Mouse (Mus musculus): ENCODE results near the gene Commd1. TPM values are rescaled to one million over a fixed set of nuclear protein-coding genes. Genes with fewer than 3 reads are reported as not detected.

Commd1 gene
- polyA plus RNA-seq, 1 experiment from 2014 or later, result 282 TPM

- ATAC-seq (ENCODE audit: low FRiP score) (no peak), DNase-seq (ENCODE audit: low spot score) (no peak)
- Histone ChIP-seq H3K4me2 (replicated peaks) (no peak overlapping the region), H3K4me1 (replicated peaks; ENCODE audit: control insufficient read depth, insufficient read depth, low read length) (peaks cover 17% of the 10 kb centered on the region), H3K27ac (no peak overlapping the region), H3K9me3 (ENCODE audit: control insufficient read depth, low read length) (no peaks in the 10 kb centered on the region), H3K9ac (no peak overlapping the region), H3K4me3 (replicated peaks; ENCODE audit: low read length) (no peak overlapping the region), H3K36me3 (replicated peaks; ENCODE audit: control insufficient read depth, insufficient read depth) (peaks cover 58% of the 10 kb centered on the region), H3K27me3 (ENCODE audit: control insufficient read depth, insufficient read depth, low read length) (no peaks in the 10 kb centered on the region)
- 95% methylated on average over 2 of the region's 2 CpGs for WGBS
Measured at GRCm38 (mm10) chr11:22994271-22994670, 12.1 kb upstream of the Commd1 start.

- H3K27ac ChIP-seq, result peak overlapping the region; percentile 96; the same call in 1 of the 2 replicates
- peak overlapping the region; percentile 90 for H3K9ac ChIP-seq
- ATAC-seq (ENCODE audit: low FRiP score) (no peak), DNase-seq (ENCODE audit: low spot score) (no peak)
- H3K36me3 ChIP-seq (replicated peaks; ENCODE audit: control insufficient read depth, insufficient read depth), result peaks cover 31% of the 10 kb centered on the region
- H3K9me3 ChIP-seq (ENCODE audit: control insufficient read depth, low read length), result no peaks in the 10 kb centered on the region
- peak overlapping the region; percentile 85 for H3K4me2 ChIP-seq (replicated peaks)
- H3K27me3 ChIP-seq (ENCODE audit: control insufficient read depth, insufficient read depth, low read length), result no peaks in the 10 kb centered on the region
- peaks cover 17% of the 10 kb centered on the region for H3K4me1 ChIP-seq (replicated peaks; ENCODE audit: control insufficient read depth, insufficient read depth, low read length)
- WGBS, result 13% methylated on average over 14 of the region's 14 CpGs
- peak overlapping the region; percentile 79 for H3K4me3 ChIP-seq (replicated peaks; ENCODE audit: low read length)
Measured at GRCm38 (mm10) chr11:22991218-22991835, 9.1 kb upstream of the Commd1 start.

GRCm38 (mm10) chr11:22990393-22991126, 8.4 kb upstream of the Commd1 start, which contains the start of gene Cct4:
Gene Cct4 (plus strand): TSS chr11:22990519.
- peak; percentile 93 for DNase-seq (ENCODE audit: low spot score)
- Histone ChIP-seq H3K9ac (peak within 1 kb of the TSS; percentile 90), H3K36me3 (replicated peaks; ENCODE audit: control insufficient read depth, insufficient read depth) (peaks cover 25% of the 10 kb centered on the region), H3K27ac (peak within 1 kb of the TSS; percentile 96), H3K4me3 (replicated peaks; ENCODE audit: low read length) (peak within 1 kb of the TSS; percentile 79), H3K27me3 (ENCODE audit: control insufficient read depth, insufficient read depth, low read length) (no peaks in the 10 kb centered on the region), H3K9me3 (ENCODE audit: control insufficient read depth, low read length) (no peaks in the 10 kb centered on the region), H3K4me1 (replicated peaks; ENCODE audit: control insufficient read depth, insufficient read depth, low read length) (peaks cover 17% of the 10 kb centered on the region), H3K4me2 (replicated peaks) (peak within 1 kb of the TSS; percentile 85)
- ATAC-seq (ENCODE audit: low FRiP score), result peak; percentile 98
- under 1% methylated on average over 66 of the region's 66 CpGs for WGBS

GRCm38 (mm10) chr11:22989786-22990185, 7.6 kb upstream of the Commd1 start:
- WGBS, result 50% methylated on average over 1 of the region's 1 CpGs
- Histone ChIP-seq H3K4me2 (replicated peaks) (peak overlapping the region; percentile 85), H3K27me3 (ENCODE audit: control insufficient read depth, insufficient read depth, low read length) (no peaks in the 10 kb centered on the region), H3K4me1 (replicated peaks; ENCODE audit: control insufficient read depth, insufficient read depth, low read length) (peaks cover 17% of the 10 kb centered on the region), H3K4me3 (replicated peaks; ENCODE audit: low read length) (peak overlapping the region; percentile 79), H3K9ac (peak overlapping the region; percentile 90), H3K36me3 (replicated peaks; ENCODE audit: control insufficient read depth, insufficient read depth) (peaks cover 17% of the 10 kb centered on the region), H3K27ac (peak overlapping the region; percentile 96), H3K9me3 (ENCODE audit: control insufficient read depth, low read length) (no peaks in the 10 kb centered on the region)
- DNase-seq (ENCODE audit: low spot score) (no peak), ATAC-seq (ENCODE audit: low FRiP score) (peak; percentile 2; the same call in 1 of the 2 replicates)

GRCm38 (mm10) chr11:22987357-22987756, 5.2 kb upstream of the Commd1 start:
- Histone ChIP-seq H3K4me3 (replicated peaks; ENCODE audit: low read length) (no peak overlapping the region), H3K9ac (no peak overlapping the region), H3K9me3 (ENCODE audit: control insufficient read depth, low read length) (no peaks in the 10 kb centered on the region), H3K4me1 (replicated peaks; ENCODE audit: control insufficient read depth, insufficient read depth, low read length) (peaks cover 16% of the 10 kb centered on the region), H3K27ac (no peak overlapping the region), H3K36me3 (replicated peaks; ENCODE audit: control insufficient read depth, insufficient read depth) (no peaks in the 10 kb centered on the region), H3K27me3 (ENCODE audit: control insufficient read depth, insufficient read depth, low read length) (no peaks in the 10 kb centered on the region), H3K4me2 (replicated peaks) (no peak overlapping the region)
- 45% methylated on average over 2 of the region's 2 CpGs for WGBS
- DNase-seq (ENCODE audit: low spot score) (peak; percentile 80), ATAC-seq (ENCODE audit: low FRiP score) (no peak)

GRCm38 (mm10) chr11:22985510-22985909, 3.3 kb upstream of the Commd1 start:
- DNase-seq (ENCODE audit: low spot score) (no peak), ATAC-seq (ENCODE audit: low FRiP score) (no peak)
- H3K4me2 ChIP-seq (replicated peaks), result no peak overlapping the region
- no peaks in the 10 kb centered on the region for H3K9me3 ChIP-seq (ENCODE audit: control insufficient read depth, low read length)
- WGBS, result 91% methylated on average over 3 of the region's 3 CpGs
- H3K36me3 ChIP-seq (replicated peaks; ENCODE audit: control insufficient read depth, insufficient read depth), result no peaks in the 10 kb centered on the region
- no peaks in the 10 kb centered on the region for H3K27me3 ChIP-seq (ENCODE audit: control insufficient read depth, insufficient read depth, low read length)
- no peak overlapping the region for H3K27ac ChIP-seq
- no peak overlapping the region for H3K9ac ChIP-seq
- peaks cover 15% of the 10 kb centered on the region for H3K4me1 ChIP-seq (replicated peaks; ENCODE audit: control insufficient read depth, insufficient read depth, low read length)
- no peak overlapping the region for H3K4me3 ChIP-seq (replicated peaks; ENCODE audit: low read length)

- peak overlapping the region; percentile 65; the same call in 1 of the 2 replicates for H3K9ac ChIP-seq
- H3K27me3 ChIP-seq (ENCODE audit: control insufficient read depth, insufficient read depth, low read length), result no peaks in the 10 kb centered on the region
- no peaks in the 10 kb centered on the region for H3K9me3 ChIP-seq (ENCODE audit: control insufficient read depth, low read length)
- H3K4me1 ChIP-seq (replicated peaks; ENCODE audit: control insufficient read depth, insufficient read depth, low read length), result peaks cover 22% of the 10 kb centered on the region
- peak overlapping the region; percentile 91; the same call in 1 of the 2 replicates for H3K27ac ChIP-seq
- H3K4me3 ChIP-seq (replicated peaks; ENCODE audit: low read length), result peak overlapping the region; percentile 51; the same call in 1 of the 2 replicates
- peak overlapping the region; percentile 60 for H3K4me2 ChIP-seq (replicated peaks)
- no peak for DNase-seq (ENCODE audit: low spot score)
- WGBS, result 80% methylated on average over 6 of the region's 6 CpGs
- H3K36me3 ChIP-seq (replicated peaks; ENCODE audit: control insufficient read depth, insufficient read depth), result peaks cover 6% of the 10 kb centered on the region
- no peak for ATAC-seq (ENCODE audit: low FRiP score)
Measured at GRCm38 (mm10) chr11:22982846-22983245, 664 bp upstream of the Commd1 start.

- peak; percentile 34 for ATAC-seq (ENCODE audit: low FRiP score)
- H3K4me1 ChIP-seq (replicated peaks; ENCODE audit: control insufficient read depth, insufficient read depth, low read length), result peaks cover 27% of the 10 kb centered on the region
- H3K4me3 ChIP-seq (replicated peaks; ENCODE audit: low read length), result peak overlapping the region; percentile 51
Measured at GRCm38 (mm10) chr11:22981543-22981950, 635 bp downstream of the Commd1 start.

GRCm38 (mm10) chr11:22981041-22981440, 1.1 kb downstream of the Commd1 start:
- DNase-seq (ENCODE audit: low spot score) (no peak), ATAC-seq (ENCODE audit: low FRiP score) (no peak)
- WGBS, result 58% methylated on average over 4 of the region's 4 CpGs
- peaks cover 17% of the 10 kb centered on the region for H3K36me3 ChIP-seq (replicated peaks; ENCODE audit: control insufficient read depth, insufficient read depth)
- H3K9me3 ChIP-seq (ENCODE audit: control insufficient read depth, low read length), result no peaks in the 10 kb centered on the region
- peaks cover 32% of the 10 kb centered on the region for H3K4me1 ChIP-seq (replicated peaks; ENCODE audit: control insufficient read depth, insufficient read depth, low read length)
- H3K9ac ChIP-seq, result peak overlapping the region; percentile 65
- peak overlapping the region; percentile 51 for H3K4me3 ChIP-seq (replicated peaks; ENCODE audit: low read length)
- no peak overlapping the region for H3K27ac ChIP-seq
- peak overlapping the region; percentile 60 for H3K4me2 ChIP-seq (replicated peaks)
- no peaks in the 10 kb centered on the region for H3K27me3 ChIP-seq (ENCODE audit: control insufficient read depth, insufficient read depth, low read length)

More at GRCm38 (mm10) chr11:22981543-22981950, 635 bp downstream of the Commd1 start:
- Histone ChIP-seq H3K4me2 (replicated peaks) (peak overlapping the region; percentile 60), H3K27ac (peak overlapping the region; percentile 91), H3K9ac (peak overlapping the region; percentile 65), H3K9me3 (ENCODE audit: control insufficient read depth, low read length) (no peaks in the 10 kb centered on the region), H3K36me3 (replicated peaks; ENCODE audit: control insufficient read depth, insufficient read depth) (peaks cover 17% of the 10 kb centered on the region), H3K27me3 (ENCODE audit: control insufficient read depth, insufficient read depth, low read length) (no peaks in the 10 kb centered on the region)
- WGBS, result 3% methylated on average over 12 of the region's 12 CpGs
- no peak for DNase-seq (ENCODE audit: low spot score)

Data from hindbrain, embryonic 14.5 days (tissue).